Mouse (Mus musculus) heart, embryonic 15.5 days (tissue): ENCODE measurements around the gene Cdc34. TPM values are rescaled to one million over a fixed set of nuclear protein-coding genes. Genes with fewer than 3 reads are reported as not detected.

Experiments
- ATAC-seq: fragments of 200-750 bp; cut with Nextera tagmentation; replicated peaks from 2 replicates; pipeline ENCODE4 v1.8.0; 2017; ENCODE audit warnings: low read depth, moderate TSS enrichment; ENCODE audit not compliant: insufficient number of reproducible peaks, insufficient read depth, low FRiP score
- H3K27ac ChIP-seq: fragments of 300-500 bp; sonication (generic); 2 replicates; pipeline ENCODE4 v1.5.1; 2015; ENCODE audit warnings: mild to moderate bottlenecking, inconsistent platforms
- H3K27me3 ChIP-seq: fragments of 300-500 bp; sonication (generic); 2 replicates; pipeline ENCODE4 v1.6.1; 2015; ENCODE audit warnings: inconsistent platforms
- H3K36me3 ChIP-seq: fragments of 300-500 bp; sonication (generic); 2 replicates; pipeline ENCODE4 v1.6.1; 2015; ENCODE audit warnings: mild to moderate bottlenecking, inconsistent platforms
- H3K4me1 ChIP-seq: fragments of 300-500 bp; sonication (generic); replicated peaks from 2 replicates; pipeline ENCODE4 v1.6.1; 2015; ENCODE audit warnings: inconsistent platforms
- H3K4me2 ChIP-seq: fragments of 300-500 bp; sonication (generic); 2 replicates; pipeline ENCODE4 v1.6.1; 2015; ENCODE audit warnings: inconsistent platforms, mild to moderate bottlenecking, moderate library complexity
- H3K4me3 ChIP-seq: fragments of 300-500 bp; sonication (generic); 2 replicates; pipeline ENCODE4 v1.5.1; 2015; ENCODE audit warnings: mild to moderate bottlenecking, inconsistent platforms
- H3K9ac ChIP-seq: fragments of 300-500 bp; sonication (generic); 2 replicates; pipeline ENCODE4 v1.6.1; 2015; ENCODE audit warnings: mild to moderate bottlenecking, inconsistent platforms
- H3K9me3 ChIP-seq: fragments of 300-500 bp; sonication (generic); replicated peaks from 2 replicates; pipeline ENCODE4 v1.6.1; 2016; ENCODE audit warnings: inconsistent platforms
- WGBS: fragments of 180-500 bp; shearing (Covaris S2); methylation state at CpG from one replicate; pipeline ENCODE4 v1.1.7; 2015; ENCODE audit warnings: mixed read lengths; 5-methylcytosine and 5-hydroxymethylcytosine counted together
- polyA plus RNA-seq: library from polyadenylated mRNA; unstranded; fragments of >200 nt; fragmentation: Nextera tagmentation; extraction: Ambion mirVana; gene quantifications from 2 replicates; pipeline ENCODE4 v1.2.1, GENCODE M21; 2015

Cdc34 gene
- 86.7 and 98.4 TPM in 2 replicates for polyA plus RNA-seq

DNA sequence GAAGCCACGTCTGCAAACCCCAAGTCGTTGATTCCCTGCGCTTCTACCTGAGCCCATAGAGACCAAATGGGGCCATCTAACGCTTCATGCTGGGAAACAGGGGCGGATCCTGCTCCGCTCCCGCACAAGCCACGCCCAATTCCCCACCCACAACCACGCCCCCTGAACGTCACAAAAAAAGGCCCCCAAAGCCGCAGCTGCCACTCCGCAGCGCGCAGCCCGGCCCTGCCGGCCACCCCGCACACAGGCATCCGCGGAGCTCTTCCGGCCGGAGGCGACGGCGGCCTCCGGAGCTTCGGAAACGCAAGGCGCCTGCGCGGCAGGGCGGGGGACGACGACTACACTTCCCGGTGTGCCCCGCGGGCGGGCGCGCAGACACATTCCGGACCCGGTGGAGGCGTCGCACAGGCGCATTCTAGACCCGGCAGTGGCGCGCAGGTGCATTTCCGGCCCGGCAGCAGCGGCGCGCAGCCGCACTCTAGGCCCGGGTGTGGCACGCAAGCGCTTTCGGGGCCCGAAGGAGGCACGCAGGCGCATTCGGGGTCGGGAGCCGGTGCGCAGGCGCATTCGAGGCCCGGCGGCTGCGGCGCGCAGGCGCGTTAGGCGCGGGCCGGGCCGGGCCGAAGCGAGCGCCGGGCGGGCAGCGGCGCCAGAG lies at the start of gene Cdc34:
Cdc34 (plus strand) TSS at position 605 of the 655 bp plus-strand sequence.
- Histone ChIP-seq H3K9ac (peak within 1 kb of the TSS; percentile 87), H3K4me1 (peaks cover 40% of the 10 kb centered on the region), H3K36me3 (peaks cover 22% of the 10 kb centered on the region), H3K27me3 (no peaks in the 10 kb centered on the region), H3K9me3 (no peaks in the 10 kb centered on the region), H3K4me2 (peak within 1 kb of the TSS; percentile 84), H3K4me3 (peak within 1 kb of the TSS; percentile 87), H3K27ac (peak within 1 kb of the TSS; percentile 89)
- ATAC-seq = peak; percentile 92
- under 1% methylated on average over 83 of the region's 84 CpGs for WGBS

DNA sequence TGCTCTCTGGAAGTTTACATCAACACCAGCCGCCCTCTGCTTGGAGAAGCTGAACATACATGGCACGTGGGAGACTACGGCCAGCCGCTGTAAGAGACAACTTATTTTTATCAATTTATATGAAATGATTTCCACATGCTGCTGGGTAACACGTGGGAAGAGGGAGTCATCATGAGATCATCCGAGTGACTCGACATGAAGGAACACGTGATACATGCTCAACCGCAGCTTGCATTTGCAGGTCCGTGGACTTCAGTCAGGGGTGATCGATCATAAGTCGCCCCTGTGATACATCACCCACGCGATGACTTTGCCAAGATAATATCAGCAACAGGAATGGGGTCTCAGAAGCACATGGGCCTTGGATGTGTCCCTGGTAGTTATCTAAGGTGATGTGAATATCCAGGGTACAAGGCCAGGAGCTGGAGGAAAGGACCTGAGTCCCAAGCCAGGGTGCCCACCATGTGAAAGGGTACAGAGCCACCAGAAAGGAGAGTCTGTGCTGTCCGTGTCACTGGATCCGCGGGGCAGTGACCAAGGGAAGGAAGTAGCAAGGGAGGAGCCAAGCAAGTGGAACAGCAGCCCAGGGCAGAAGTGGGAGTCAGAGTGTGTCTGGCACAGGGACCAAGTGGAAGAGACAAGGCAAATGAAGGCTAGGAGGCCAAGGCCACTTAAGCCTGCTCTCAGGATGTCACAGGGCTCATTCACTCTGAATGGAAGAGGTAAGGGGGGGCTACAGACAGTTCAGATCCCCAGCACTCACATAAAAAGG lies 48.8 kb upstream of the Cdc34 start:
- no peak overlapping the region for H3K4me3 ChIP-seq
- WGBS = 73% methylated on average over 17 of the region's 17 CpGs
- peaks cover 12% of the 10 kb centered on the region for H3K4me1 ChIP-seq
- peaks cover 33% of the 10 kb centered on the region for H3K27me3 ChIP-seq
- no peak overlapping the region for H3K4me2 ChIP-seq
- no peaks in the 10 kb centered on the region for H3K9me3 ChIP-seq
- no peak for ATAC-seq
- H3K27ac ChIP-seq = no peak overlapping the region
- H3K36me3 ChIP-seq = no peaks in the 10 kb centered on the region
- no peak overlapping the region for H3K9ac ChIP-seq

DNA sequence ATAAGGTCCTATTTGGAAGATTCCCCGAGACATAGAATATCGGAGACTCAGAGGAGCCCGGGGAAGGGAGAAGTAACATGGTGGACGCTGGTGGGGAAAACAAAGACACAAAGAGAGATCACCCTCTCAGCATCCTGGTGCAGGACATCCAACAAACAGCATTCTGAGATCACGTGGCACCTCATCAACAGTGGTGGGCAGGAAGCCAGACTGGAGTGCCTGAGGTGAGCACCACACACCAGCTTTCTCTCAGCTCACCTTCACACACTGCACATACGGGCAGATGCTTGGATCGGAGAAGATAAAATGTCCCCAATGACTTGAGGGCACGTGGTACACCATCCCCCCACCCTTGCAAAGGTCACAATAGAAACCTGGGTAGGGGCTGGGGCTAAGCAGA lies 45.7 kb upstream of the Cdc34 start:
- ATAC-seq = no peak
- Histone ChIP-seq H3K4me2 (no peak overlapping the region; the same call in 1 of the 2 replicates), H3K27ac (no peak overlapping the region), H3K27me3 (peaks cover 56% of the 10 kb centered on the region), H3K9me3 (no peaks in the 10 kb centered on the region), H3K9ac (no peak overlapping the region), H3K36me3 (no peaks in the 10 kb centered on the region), H3K4me1 (peaks cover 22% of the 10 kb centered on the region), H3K4me3 (peak overlapping the region; percentile 67; the same call in 1 of the 2 replicates)
- WGBS = 80% methylated on average over 8 of the region's 8 CpGs

GRCm38 (mm10) chr10:79637128-79638110 lies 44.6 kb upstream of the Cdc34 start, which contains the start of gene Shc2:
Gene Shc2 (minus strand): TSS chr10:79637918.
- Histone ChIP-seq H3K9ac (peak within 1 kb of the TSS; percentile 57), H3K9me3 (no peaks in the 10 kb centered on the region), H3K4me3 (peak within 1 kb of the TSS; percentile 67), H3K27ac (no peak within 1 kb of the TSS), H3K4me1 (peaks cover 22% of the 10 kb centered on the region), H3K27me3 (peaks cover 56% of the 10 kb centered on the region), H3K36me3 (no peaks in the 10 kb centered on the region), H3K4me2 (peak within 1 kb of the TSS; percentile 98)
- ATAC-seq = peak; percentile 54; the same call in 1 of the 2 replicates
- WGBS = under 1% methylated on average over 108 of the region's 116 CpGs

DNA sequence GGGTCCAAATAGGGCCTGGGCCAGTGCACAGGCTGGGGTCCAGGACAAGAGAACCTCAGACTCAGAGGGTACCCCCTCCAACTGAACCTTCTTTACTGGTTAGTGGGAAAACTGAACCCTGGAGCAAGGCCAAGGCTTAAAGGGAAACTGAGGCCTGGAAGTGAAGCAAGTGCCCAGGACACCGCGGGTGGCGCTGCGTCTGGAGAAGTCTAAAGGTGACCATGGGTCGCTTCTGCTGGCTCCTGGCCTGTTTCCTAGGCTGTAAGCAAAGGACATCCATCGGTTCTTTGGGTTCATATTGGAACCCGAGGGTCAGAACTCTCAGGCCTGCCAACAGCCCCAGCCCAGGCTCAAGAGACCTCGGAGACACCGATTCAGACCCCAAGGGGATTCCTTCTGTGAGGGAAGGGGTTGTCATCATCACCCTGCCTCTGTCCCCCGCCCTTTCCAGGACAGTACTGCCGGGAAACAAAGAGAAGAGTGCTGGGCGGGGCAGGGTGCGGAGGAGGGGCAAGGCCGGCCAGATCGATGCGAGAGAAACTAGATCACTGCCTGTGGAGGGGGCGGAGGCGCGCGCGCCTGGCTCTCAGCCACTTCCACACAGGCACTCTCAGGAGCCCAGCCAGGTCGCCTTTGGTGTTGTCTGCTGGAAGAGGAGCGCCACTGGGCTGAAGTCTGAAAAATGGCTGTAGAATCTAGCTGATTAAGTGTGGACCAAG lies 43.4 kb upstream of the Cdc34 start:
- no peak overlapping the region for H3K9ac ChIP-seq
- no peaks in the 10 kb centered on the region for H3K36me3 ChIP-seq
- peak overlapping the region; percentile 67 for H3K4me3 ChIP-seq
- peak; percentile 37; the same call in 1 of the 2 replicates for ATAC-seq
- 6% methylated on average over 23 of the region's 23 CpGs for WGBS
- H3K27ac ChIP-seq = no peak overlapping the region
- no peaks in the 10 kb centered on the region for H3K9me3 ChIP-seq
- H3K27me3 ChIP-seq = peaks cover 56% of the 10 kb centered on the region
- peaks cover 22% of the 10 kb centered on the region for H3K4me1 ChIP-seq
- peak overlapping the region; percentile 98 for H3K4me2 ChIP-seq

- 60% methylated on average over 8 of the region's 8 CpGs for WGBS
These were observed 36.3 kb upstream of the Cdc34 start, which contains the start of gene Odf3l2 for GRCm38 (mm10) chr10:79645711-79646110. Gene Odf3l2 (minus strand): TSS chr10:79645738.

DNA sequence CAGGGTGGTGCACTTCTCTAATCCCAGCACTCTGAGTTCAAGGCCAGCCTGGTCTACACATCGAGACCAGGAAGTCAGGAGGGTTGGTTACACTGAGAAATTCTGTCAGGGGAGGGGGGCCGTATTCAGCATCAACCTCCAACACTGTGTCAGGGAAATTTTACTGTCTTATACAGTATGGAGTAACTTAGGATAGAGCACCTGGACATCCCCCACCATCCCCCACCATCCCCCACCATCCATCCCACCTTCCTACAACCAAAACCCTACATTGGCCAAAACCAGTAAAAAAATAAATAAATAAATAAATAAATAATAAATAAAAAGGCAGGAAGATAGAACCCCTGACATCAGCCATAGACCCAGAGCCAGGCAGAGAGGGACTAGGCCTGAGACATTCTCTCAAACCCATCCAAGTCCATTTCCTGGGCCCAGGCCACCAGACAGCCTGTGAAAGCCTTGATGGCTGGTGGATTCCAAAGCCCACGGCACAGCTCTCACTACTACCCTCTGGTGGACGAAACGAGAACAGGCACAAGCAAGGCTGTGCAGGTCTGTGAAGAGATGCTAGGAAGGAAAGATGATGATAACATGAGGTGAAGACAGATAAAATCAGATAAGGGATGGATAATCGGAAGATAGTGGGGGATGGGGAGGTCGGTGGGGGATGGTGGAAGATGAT lies 32.8 kb upstream of the Cdc34 start:
- no peak overlapping the region for H3K27ac ChIP-seq
- H3K27me3 ChIP-seq = peaks cover 21% of the 10 kb centered on the region; the same call in 1 of the 2 replicates
- ATAC-seq = no peak; the same call in 1 of the 2 replicates
- no peak overlapping the region for H3K4me3 ChIP-seq
- H3K9me3 ChIP-seq = no peaks in the 10 kb centered on the region
- H3K4me2 ChIP-seq = no peak overlapping the region
- H3K9ac ChIP-seq = no peak overlapping the region
- H3K4me1 ChIP-seq = no peaks in the 10 kb centered on the region
- no peaks in the 10 kb centered on the region for H3K36me3 ChIP-seq
- 22% methylated on average over 7 of the region's 7 CpGs for WGBS

More at GRCm38 (mm10) chr10:79645711-79646110, 36.3 kb upstream of the Cdc34 start, which contains the start of gene Odf3l2:
- H3K9ac ChIP-seq = no peak within 1 kb of the TSS
- H3K4me2 ChIP-seq = no peak within 1 kb of the TSS
- no peaks in the 10 kb centered on the region for H3K4me1 ChIP-seq
- H3K27ac ChIP-seq = no peak within 1 kb of the TSS
- H3K9me3 ChIP-seq = no peaks in the 10 kb centered on the region
- no peak within 1 kb of the TSS for H3K4me3 ChIP-seq
- ATAC-seq = no peak
- H3K36me3 ChIP-seq = no peaks in the 10 kb centered on the region
- 0 out of 2 replicates have a peak, but pooled peaks cover 11% of the 10 kb centered on the region for H3K27me3 ChIP-seq

GRCm38 (mm10) chr10:79652789-79653188 lies 29.2 kb upstream of the Cdc34 start:
- no peak overlapping the region for H3K9ac ChIP-seq
- no peak for ATAC-seq
- H3K4me3 ChIP-seq = no peak overlapping the region
- no peaks in the 10 kb centered on the region for H3K36me3 ChIP-seq
- peaks cover 30% of the 10 kb centered on the region for H3K27me3 ChIP-seq
- H3K4me2 ChIP-seq = no peak overlapping the region
- no peaks in the 10 kb centered on the region for H3K4me1 ChIP-seq
- H3K9me3 ChIP-seq = no peaks in the 10 kb centered on the region
- H3K27ac ChIP-seq = no peak overlapping the region
- WGBS = 78% methylated on average over 7 of the region's 7 CpGs

DNA sequence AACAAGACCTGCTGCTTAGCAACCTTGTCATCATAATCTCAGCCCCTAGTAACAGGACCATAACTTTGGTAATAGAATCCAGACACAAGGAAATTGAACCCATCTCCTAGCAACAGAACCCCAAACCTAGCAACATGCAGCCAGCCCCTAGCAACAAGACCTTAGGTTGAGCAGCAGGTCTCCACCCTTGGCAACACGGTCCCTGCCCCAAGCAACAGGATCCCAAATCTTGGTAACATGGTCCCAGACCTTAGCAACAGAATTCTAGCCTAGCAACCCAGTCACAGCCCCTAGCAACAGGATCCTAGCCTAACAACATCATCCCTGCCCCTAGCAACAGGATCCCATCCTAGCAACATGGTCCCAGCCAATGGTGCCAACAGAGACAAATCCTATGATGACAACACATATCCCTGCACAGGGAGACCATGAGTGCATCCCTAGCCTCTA lies 27.0 kb upstream of the Cdc34 start:
- no peak for ATAC-seq
- Histone ChIP-seq H3K4me1 (no peaks in the 10 kb centered on the region), H3K27me3 (peaks cover 20% of the 10 kb centered on the region), H3K9me3 (no peaks in the 10 kb centered on the region), H3K9ac (no peak overlapping the region), H3K36me3 (no peaks in the 10 kb centered on the region), H3K27ac (no peak overlapping the region), H3K4me3 (no peak overlapping the region), H3K4me2 (no peak overlapping the region)
- 46% methylated on average over 1 of the region's 1 CpGs for WGBS

- H3K9ac ChIP-seq = no peak overlapping the region
- no peaks in the 10 kb centered on the region for H3K36me3 ChIP-seq
- H3K4me2 ChIP-seq = no peak overlapping the region
- no peaks in the 10 kb centered on the region for H3K9me3 ChIP-seq
- WGBS = 9% methylated on average over 4 of the region's 4 CpGs
- H3K4me1 ChIP-seq = no peaks in the 10 kb centered on the region
- H3K27ac ChIP-seq = no peak overlapping the region
- no peak overlapping the region for H3K4me3 ChIP-seq
- no peak for ATAC-seq
- peaks cover 11% of the 10 kb centered on the region for H3K27me3 ChIP-seq
These were observed 23.2 kb upstream of the Cdc34 start for GRCm38 (mm10) chr10:79658829-79659228.
